Mouse (Mus musculus) activated CD4-positive, CD25-positive, alpha-beta regulatory T cell, adult 9 weeks (primary cell): Measurements from ENCODE around the gene Gm4214. TPM values are rescaled to one million over a fixed set of nuclear protein-coding genes. Genes with fewer than 3 reads are reported as not detected.

Experiments used
- polyA plus RNA-seq: library from polyadenylated mRNA; unstranded; fragments of 100-300 nt; shearing (Covaris generic); gene quantifications from one replicate; pipeline ENCODE4 v1.2.1, GENCODE M21; 2017

The Gm4214 gene
- polyA plus RNA-seq: not detected

GRCm38 (mm10) chr7:22984573-22984972, at the start of gene Gm4214:
Gm4214 (minus strand) TSS chr7:22984673.

GRCm38 (mm10) chr7:23019823-23020222, 35.4 kb upstream of the Gm4214 start, which contains the start of gene Gm4216:
Gm4216 (minus strand) TSS chr7:23019923.

Other genes starting within 250 kb of the Gm4214 start
- gene Vmn1r157, start 223.0 kb downstream of the Gm4214 start, polyA plus RNA-seq: not detected
- not detected for gene Vmn1r158, start 193.9 kb downstream of the Gm4214 start, polyA plus RNA-seq
- not detected for gene Vmn1r159, start 141.1 kb downstream of the Gm4214 start, polyA plus RNA-seq
- gene Vmn1r160, start 113.4 kb downstream of the Gm4214 start, polyA plus RNA-seq: not detected
- not detected for gene Gm4216, start 35.2 kb upstream of the Gm4214 start, polyA plus RNA-seq
- gene Vmn1r163, start 70.9 kb upstream of the Gm4214 start, polyA plus RNA-seq: not detected
- not detected for gene Gm8720, start 82.8 kb upstream of the Gm4214 start, polyA plus RNA-seq
- gene Gm10662, start 159.8 kb upstream of the Gm4214 start, polyA plus RNA-seq: not detected
- gene Vmn1r165, start 232.7 kb upstream of the Gm4214 start, polyA plus RNA-seq: not detected